Mouse (Mus musculus) MEL (cell line): Measurements from ENCODE around the gene Rpl19. TPM values are rescaled to one million over a fixed set of nuclear protein-coding genes. Genes with fewer than 3 reads are reported as not detected.

Experiments used
- DNase-seq: peaks from one replicate; pipeline ENCODE4 v3.0.0; 2011; ENCODE audit warnings: low read depth, low spot score
- H3K27ac ChIP-seq: 2 replicates; pipeline ENCODE4 v1.5.1; 2012; ENCODE audit warnings: low read depth, mild to moderate bottlenecking, control low read depth, low read length, moderate library complexity; ENCODE audit not compliant: control insufficient read depth
- H3K27me3 ChIP-seq, 2 experiments: fragments of 150-350 bp in 1 of 2; sonication (generic) in 1 of 2; 2 replicates each; pipeline ENCODE4 v1.6.1; 2012; ENCODE audit warnings: low read length in 2 of 2, mild to moderate bottlenecking in 2 of 2, improper control_type of control experiment in 1 of 2, moderate library complexity in 1 of 2; ENCODE audit not compliant: insufficient read depth in 2 of 2, control insufficient read depth in 1 of 2
- H3K36me3 ChIP-seq, 2 experiments: 2 replicates each; pipeline ENCODE4 v1.6.1; 2012 to 2014; ENCODE audit warnings: low read length in 2 of 2, improper control_type of control experiment in 1 of 2, inconsistent platforms in 1 of 2, mild to moderate bottlenecking in 1 of 2; ENCODE audit not compliant: insufficient read depth in 2 of 2, control insufficient read depth in 1 of 2
- H3K4me1 ChIP-seq, 2 experiments: fragments of 150-350 bp in 1 of 2; sonication (generic) in 1 of 2; 2 replicates each; pipeline ENCODE4 v1.6.1; 2012; ENCODE audit warnings: low read length in 2 of 2, improper control_type of control experiment in 1 of 2, mild to moderate bottlenecking in 1 of 2; ENCODE audit not compliant: insufficient read depth in 2 of 2, control insufficient read depth in 1 of 2
- H3K4me3 ChIP-seq, 2 experiments: fragments of 150-350 bp in 1 of 2; sonication (generic) in 1 of 2; 2 replicates each; pipeline ENCODE4 v1.5.1; 2012; ENCODE audit warnings: low read depth in 2 of 2, low read length in 2 of 2, mild to moderate bottlenecking in 2 of 2, moderate library complexity in 2 of 2, control low read depth in 1 of 2, improper control_type of control experiment in 1 of 2; ENCODE audit not compliant: control insufficient read depth in 1 of 2, insufficient read depth in 1 of 2
- H3K79me2 ChIP-seq: 2 replicates; pipeline ENCODE4 v1.6.1; 2012; ENCODE audit warnings: mild to moderate bottlenecking, low read length, moderate library complexity; ENCODE audit not compliant: control insufficient read depth, poor library complexity, insufficient read depth
- H3K9ac ChIP-seq: 2 replicates; pipeline ENCODE4 v1.6.1; 2012; ENCODE audit warnings: low read depth, mild to moderate bottlenecking, control low read depth, low read length, moderate library complexity; ENCODE audit not compliant: control insufficient read depth, poor library complexity, severe bottlenecking
- H3K9me3 ChIP-seq: fragments of 150-350 bp; sonication (generic); replicated peaks from 2 replicates; pipeline ENCODE4 v1.6.1; 2012; ENCODE audit warnings: mild to moderate bottlenecking, low read length, improper control_type of control experiment, moderate library complexity; ENCODE audit not compliant: insufficient read depth
- BHLHE40 ChIP-seq: IDR thresholded peaks from 2 replicates; pipeline ENCODE4 v1.6.1; 2012; ENCODE audit warnings: low read depth, mild to moderate bottlenecking, inconsistent platforms, low read length, improper control_type of control experiment, borderline replicate concordance
- CHD1 ChIP-seq: IDR thresholded peaks from 2 replicates; pipeline ENCODE4 v1.6.1; 2012; ENCODE audit warnings: low read depth, mild to moderate bottlenecking, inconsistent platforms, low read length, improper control_type of control experiment
- CHD2 ChIP-seq: IDR thresholded peaks from 2 replicates; pipeline ENCODE4 v1.6.1; 2011; ENCODE audit warnings: low read length, improper control_type of control experiment
- CTCF ChIP-seq, 3 experiments: IDR thresholded peaks in 2 of 3; conservative IDR thresholded peaks in 1 of 3; 2 replicates each; pipeline ENCODE4 v1.5.1; 2011 to 2012; ENCODE audit warnings: low read length in 3 of 3, low read depth in 2 of 3, mild to moderate bottlenecking in 2 of 3, improper control_type of control experiment in 1 of 3, inconsistent platforms in 1 of 3, mixed read lengths in 1 of 3, moderate library complexity in 1 of 3; ENCODE audit not compliant: control insufficient read depth in 1 of 3, insufficient read depth in 1 of 3, poor library complexity in 1 of 3, severe bottlenecking in 1 of 3
- ETS1 ChIP-seq: IDR thresholded peaks from 2 replicates; pipeline ENCODE4 v1.6.1; 2012; ENCODE audit warnings: low read depth, mild to moderate bottlenecking, inconsistent platforms, low read length, improper control_type of control experiment, moderate library complexity
- MAFK ChIP-seq: IDR thresholded peaks from 2 replicates; pipeline ENCODE4 v1.6.1; 2011; ENCODE audit warnings: low read depth, mild to moderate bottlenecking, low read length, improper control_type of control experiment, borderline replicate concordance
- MEF2A ChIP-seq: IDR thresholded peaks from 2 replicates; pipeline ENCODE4 v1.6.1; 2014; ENCODE audit warnings: low read depth, mild to moderate bottlenecking, inconsistent platforms, low read length, improper control_type of control experiment; ENCODE audit not compliant: poor library complexity, insufficient replicate concordance, severe bottlenecking; ENCODE audit errors: extremely low read depth
- MYC ChIP-seq: IDR thresholded peaks from 2 replicates; pipeline ENCODE4 v1.6.1; 2011; ENCODE audit warnings: low read depth, mild to moderate bottlenecking, low read length, improper control_type of control experiment, moderate library complexity
- NELFE ChIP-seq: IDR thresholded peaks from 2 replicates; pipeline ENCODE4 v1.6.1; 2011; ENCODE audit warnings: low read depth, low read length, improper control_type of control experiment
- POLR2A ChIP-seq, 2 experiments: IDR thresholded peaks; 2 replicates each; pipeline ENCODE4 v1.6.1; 2011 to 2012; ENCODE audit warnings: low read length in 2 of 2, mild to moderate bottlenecking in 2 of 2, control low read depth in 1 of 2, improper control_type of control experiment in 1 of 2, low read depth in 1 of 2, moderate library complexity in 1 of 2; ENCODE audit not compliant: control insufficient read depth in 1 of 2, insufficient read depth in 1 of 2, poor library complexity in 1 of 2
- POLR2AphosphoS2 ChIP-seq: IDR thresholded peaks from 2 replicates; pipeline ENCODE4 v1.6.1; 2011; ENCODE audit warnings: low read length, improper control_type of control experiment
- RAD21 ChIP-seq: IDR thresholded peaks from 2 replicates; pipeline ENCODE4 v1.6.1; 2011; ENCODE audit warnings: mild to moderate bottlenecking, low read depth, low read length, improper control_type of control experiment
- SIN3A ChIP-seq: IDR thresholded peaks from 2 replicates; pipeline ENCODE4 v1.6.1; 2012; ENCODE audit warnings: low read length, improper control_type of control experiment, inconsistent platforms
- TBP ChIP-seq: IDR thresholded peaks from 2 replicates; pipeline ENCODE4 v1.8.0; 2011; ENCODE audit warnings: low read depth, low read length, improper control_type of control experiment
- UBTF ChIP-seq: IDR thresholded peaks from 2 replicates; pipeline ENCODE4 v1.6.1; 2012; ENCODE audit warnings: low read depth, mild to moderate bottlenecking, inconsistent platforms, low read length, improper control_type of control experiment, moderate library complexity, borderline replicate concordance; ENCODE audit not compliant: insufficient read depth
- ZC3H11A ChIP-seq: IDR thresholded peaks from 2 replicates; pipeline ENCODE4 v1.6.1; 2012; ENCODE audit warnings: low read depth, mild to moderate bottlenecking, inconsistent platforms, low read length, improper control_type of control experiment
- ZKSCAN1 ChIP-seq: IDR thresholded peaks from 2 replicates; pipeline ENCODE4 v1.6.1; 2012; ENCODE audit warnings: low read depth, mild to moderate bottlenecking, inconsistent platforms, low read length, improper control_type of control experiment, moderate library complexity
- ZMIZ1 ChIP-seq: IDR thresholded peaks from 2 replicates; pipeline ENCODE4 v1.6.1; 2012; ENCODE audit warnings: low read depth, mild to moderate bottlenecking, inconsistent platforms, low read length, improper control_type of control experiment, moderate library complexity
- polyA plus RNA-seq, 2 experiments: library from polyadenylated mRNA; stranded (reverse) in 1 of 2; unstranded in 1 of 2; fragments of >175 nt in 1 of 2; fragments of >200 nt in 1 of 2; gene quantifications; 2 replicates each; pipeline versions ENCODE4 v1.2.1 to v1.2.4; 2012; ENCODE audit warnings: low replicate concordance in 2 of 2, low read depth in 1 of 2; ENCODE audit not compliant: insufficient read length in 2 of 2, insufficient read depth in 1 of 2, missing spikeins in 1 of 2
- total RNA-seq: library from RNA; depleted of rRNA; stranded (reverse); fragments of 300-350 nt; gene quantifications from 2 replicates; pipeline ENCODE4 v1.2.3, GENCODE M21; 2012

Rpl19 gene
- total and polyA plus RNA-seq, 3 experiments, result 210 to 4,715 (median 2,650) TPM

GRCm38 (mm10) chr11:98012831-98013230, 13.7 kb upstream of the Rpl19 start:
- Histone ChIP-seq H3K27ac (no peak overlapping the region), H3K79me2 (no peaks in the 10 kb centered on the region), H3K27me3 (no peaks in the 10 kb centered on the region)
- no peak for TF ChIP-seq SIN3A
- TF ChIP-seq ETS1, result no peak
- TF ChIP-seq ZMIZ1, result no peak
- TF ChIP-seq, all 39 proteins: peak for 0
- H3K36me3 ChIP-seq, result no peaks in the 10 kb centered on the region
- no peak for DNase-seq
- H3K9ac ChIP-seq, result no peak overlapping the region
- H3K4me3 ChIP-seq, result no peak overlapping the region
- H3K4me1 ChIP-seq, result no peaks in the 10 kb centered on the region
- H3K9me3 ChIP-seq, result no peaks in the 10 kb centered on the region

DNA sequence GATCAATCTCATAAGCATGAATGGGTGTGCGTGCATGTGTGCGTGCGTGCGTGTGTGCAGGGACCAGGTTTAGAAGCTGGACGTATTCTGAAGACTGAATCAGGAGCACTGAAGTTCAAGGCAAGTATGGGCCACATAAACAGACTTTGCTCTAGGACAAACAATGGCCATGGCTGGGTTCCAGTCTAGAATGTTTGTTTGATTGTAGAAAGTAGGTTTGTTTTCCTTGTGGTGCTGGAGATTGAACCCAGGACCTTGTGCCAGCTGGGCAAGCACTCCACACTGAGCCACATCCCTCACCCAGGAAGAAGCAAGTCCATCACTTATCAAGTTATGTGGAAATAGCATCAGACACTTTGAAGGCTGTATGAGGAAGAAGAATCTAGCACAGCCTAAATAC, 10.3 kb upstream of the Rpl19 start:
- Histone ChIP-seq H3K79me2 (no peaks in the 10 kb centered on the region), H3K9ac (no peak overlapping the region), H3K4me3 (no peak overlapping the region), H3K4me1 (peaks cover 0 to 1% of the 10 kb centered on the region in 2 experiments; a peak in 2 of 4 replicates), H3K27me3 (no peaks in the 10 kb centered on the region), H3K36me3 (no peaks in the 10 kb centered on the region), H3K27ac (no peak overlapping the region), H3K9me3 (no peaks in the 10 kb centered on the region)
- TF ChIP-seq UBTF, result no peak
- no peak for TF ChIP-seq RAD21
- TF ChIP-seq MAFK, result no peak
- no peak for TF ChIP-seq NELFE
- no peak for TF ChIP-seq ZC3H11A
- TF ChIP-seq MYC, result no peak
- TF ChIP-seq CHD1, result no peak
- TF ChIP-seq ZMIZ1, result no peak
- TF ChIP-seq POLR2AphosphoS2, result no peak
- no peak for TF ChIP-seq CTCF (IDR thresholded peaks at IDR 0.05 in 2 of 3, conservative IDR thresholded peaks at IDR 0.05 in 1 of 3; ENCODE audit: control insufficient read depth in 1 of 3, insufficient read depth in 1 of 3, low read depth in 2 of 3, low read length in 3 of 3, poor library complexity in 1 of 3, severe bottlenecking in 1 of 3)
- no peak for TF ChIP-seq TBP
- TF ChIP-seq ETS1, result no peak
- TF ChIP-seq ZKSCAN1, result no peak
- TF ChIP-seq MEF2A, result no peak
- TF ChIP-seq BHLHE40, result no peak
- no peak for TF ChIP-seq CHD2
- TF ChIP-seq POLR2A (IDR thresholded peaks at IDR 0.05; ENCODE audit: control insufficient read depth in 1 of 2, insufficient read depth in 1 of 2, low read depth in 1 of 2, low read length in 2 of 2, poor library complexity in 1 of 2), result no peak
- no peak for DNase-seq
